Mouse (Mus musculus) intestine, embryonic 16.5 days (tissue): ENCODE results near the gene Trim71. TPM values are rescaled to one million over a fixed set of nuclear protein-coding genes. Genes with fewer than 3 reads are reported as not detected.

Source experiments
- ATAC-seq: fragments of 200-750 bp; cut with Nextera tagmentation; 2 replicates; pipeline ENCODE4 v1.8.0; 2017; ENCODE audit warnings: moderate TSS enrichment, moderate library complexity
- H3K27ac ChIP-seq: fragments of 300-500 bp; sonication (generic); 2 replicates; pipeline ENCODE4 v1.5.1; 2014; ENCODE audit warnings: mild to moderate bottlenecking, low read length
- H3K27me3 ChIP-seq: fragments of 300-500 bp; sonication (generic); replicated peaks from 2 replicates; pipeline ENCODE4 v1.6.1; 2014; ENCODE audit warnings: low read length, control low read depth, mixed read lengths; ENCODE audit not compliant: control insufficient read depth, insufficient read depth
- H3K36me3 ChIP-seq: fragments of 300-500 bp; sonication (generic); 2 replicates; pipeline ENCODE4 v1.6.1; 2014; ENCODE audit warnings: low read length, control low read depth; ENCODE audit not compliant: control insufficient read depth, insufficient read depth
- H3K4me1 ChIP-seq: fragments of 300-500 bp; sonication (generic); 2 replicates; pipeline ENCODE4 v1.6.1; 2014; ENCODE audit warnings: low read length, control low read depth, mixed read lengths; ENCODE audit not compliant: control insufficient read depth, insufficient read depth
- H3K4me2 ChIP-seq: fragments of 300-500 bp; sonication (generic); 2 replicates; pipeline ENCODE4 v1.6.1; 2014; ENCODE audit warnings: low read depth, low read length, control low read depth
- H3K4me3 ChIP-seq: fragments of 300-500 bp; sonication (generic); 2 replicates; pipeline ENCODE4 v1.5.1; 2014; ENCODE audit warnings: mild to moderate bottlenecking, low read length
- H3K9ac ChIP-seq: fragments of 300-500 bp; sonication (generic); 2 replicates; pipeline ENCODE4 v1.6.1; 2014; ENCODE audit warnings: low read depth, low read length
- H3K9me3 ChIP-seq: fragments of 300-500 bp; sonication (generic); 2 replicates; pipeline ENCODE4 v1.6.1; 2016; ENCODE audit warnings: low read length, control low read depth; ENCODE audit not compliant: control insufficient read depth
- WGBS: fragments of 180-500 bp; shearing (Covaris S2); extraction: QIAGEN DNeasy Blood & Tissue Kit; methylation state at CpG from one replicate; pipeline ENCODE4 v1.1.7; 2014; 5-methylcytosine and 5-hydroxymethylcytosine counted together
- polyA plus RNA-seq: library from polyadenylated mRNA; unstranded; fragments of >200 nt; fragmentation: Nextera tagmentation; extraction: Ambion mirVana; gene quantifications from 2 replicates; pipeline ENCODE4 v1.2.1, GENCODE M21; 2015

Gene Trim71
- polyA plus RNA-seq, 1 experiment from 2014 or later: 4.0 TPM

DNA sequence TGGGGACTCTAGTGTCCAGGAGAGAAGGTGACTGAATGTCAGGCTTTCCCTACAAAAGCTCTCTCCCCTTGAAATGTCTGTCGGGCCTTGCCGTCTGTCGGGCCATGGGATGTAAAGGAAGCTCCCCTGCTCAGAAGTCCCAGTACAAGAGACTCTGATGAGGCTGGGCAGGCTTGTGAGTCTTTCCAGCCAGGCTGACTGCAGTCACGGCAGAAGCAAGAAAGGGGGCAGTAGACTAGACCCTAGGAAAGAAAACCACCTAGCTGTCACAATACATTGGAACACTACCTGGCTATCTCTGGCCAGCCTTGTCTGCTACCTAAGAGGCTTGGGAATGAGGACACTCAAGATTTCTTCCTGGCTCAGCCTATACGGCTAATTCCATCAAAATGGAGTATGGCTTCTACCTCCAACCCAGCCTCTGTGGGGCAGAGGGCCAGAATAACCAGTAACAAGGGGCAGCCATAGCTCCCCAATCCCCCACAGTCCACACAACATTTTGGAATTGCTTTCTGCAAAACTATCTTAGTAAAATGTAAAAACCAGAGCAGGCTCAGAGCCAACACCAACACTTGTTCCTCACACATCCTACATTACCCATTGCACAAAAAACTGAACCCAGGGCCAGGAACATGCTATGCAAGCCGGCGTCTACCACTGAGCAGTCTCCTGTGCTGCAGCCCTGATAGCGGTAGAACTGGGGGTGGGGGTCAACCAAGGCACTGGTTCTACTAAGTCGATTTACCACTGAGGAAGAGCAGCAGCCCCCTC lies 29.2 kb downstream of the Trim71 start:
- Histone ChIP-seq H3K4me2 (no peak overlapping the region), H3K27me3 (no peaks in the 10 kb centered on the region), H3K4me3 (no peak overlapping the region), H3K9me3 (no peaks in the 10 kb centered on the region), H3K27ac (no peak overlapping the region), H3K36me3 (no peaks in the 10 kb centered on the region), H3K9ac (no peak overlapping the region), H3K4me1 (peaks cover 29% of the 10 kb centered on the region)
- WGBS: 84% methylated on average over 9 of the region's 9 CpGs
- no peak for ATAC-seq

DNA sequence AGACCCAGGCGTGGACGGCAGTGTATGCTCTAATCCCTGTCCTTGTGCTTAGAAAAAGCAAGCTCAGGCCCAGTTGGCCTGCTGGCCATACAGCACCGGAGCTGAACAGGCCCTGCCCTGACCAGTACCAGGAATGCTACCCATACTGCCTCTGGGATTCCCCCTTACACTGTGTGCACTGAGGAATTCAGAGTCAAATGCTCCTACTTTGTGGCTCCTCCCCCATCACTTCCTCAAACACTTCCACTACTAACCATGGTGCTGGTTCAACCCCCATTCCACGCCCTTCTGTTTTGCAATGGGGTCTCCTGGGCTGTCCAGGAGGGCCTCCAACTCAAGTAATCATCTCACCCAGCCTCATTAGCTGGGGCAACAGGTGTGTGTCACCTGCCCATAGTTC lies 30.3 kb downstream of the Trim71 start:
- Histone ChIP-seq H3K4me1 (peaks cover 26% of the 10 kb centered on the region), H3K9me3 (no peaks in the 10 kb centered on the region), H3K4me2 (no peak overlapping the region), H3K36me3 (no peaks in the 10 kb centered on the region), H3K4me3 (no peak overlapping the region), H3K27ac (no peak overlapping the region), H3K27me3 (no peaks in the 10 kb centered on the region), H3K9ac (no peak overlapping the region)
- ATAC-seq: peak; percentile 41
- 65% methylated on average over 4 of the region's 4 CpGs for WGBS

DNA sequence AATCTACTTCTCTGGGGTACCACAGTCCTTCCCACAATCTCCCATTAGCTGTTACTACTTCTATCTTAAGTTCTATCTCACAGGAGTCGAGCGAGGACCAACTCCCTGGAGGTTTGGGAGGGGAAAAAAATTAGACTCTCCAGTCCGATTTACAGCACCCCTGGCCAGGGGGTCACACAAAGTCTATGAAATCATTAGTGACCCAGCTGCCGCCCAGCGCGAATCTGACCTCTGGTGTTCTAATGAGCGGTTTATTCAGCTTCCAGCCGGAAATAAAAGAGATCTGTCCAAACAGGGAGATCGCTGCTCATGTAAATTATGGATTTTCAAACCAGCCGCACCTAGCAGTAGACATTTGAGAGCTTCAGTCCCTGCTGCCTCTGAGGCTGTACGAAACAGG lies 32.9 kb downstream of the Trim71 start:
- WGBS: 34% methylated on average over 11 of the region's 11 CpGs
- no peak overlapping the region for H3K27ac ChIP-seq

DNA sequence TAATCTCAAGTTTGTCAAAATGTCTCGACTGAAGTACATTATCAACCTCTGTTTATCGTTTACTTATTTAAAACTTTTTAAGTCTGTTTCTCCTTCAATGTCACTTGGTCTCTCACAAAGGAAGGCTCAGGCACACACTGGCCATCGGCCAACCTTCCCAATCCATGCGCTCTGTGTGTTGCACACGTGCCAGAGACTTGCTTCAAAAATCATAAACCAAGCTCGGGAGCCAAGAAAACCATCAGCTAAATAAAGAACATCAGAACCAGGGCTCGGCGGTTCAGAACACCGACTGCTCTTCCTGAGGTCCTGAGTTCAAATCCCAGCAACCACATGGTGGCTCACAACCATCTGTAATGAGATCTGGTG lies 35.5 kb downstream of the Trim71 start:
- no peak overlapping the region for H3K4me3 ChIP-seq
- no peaks in the 10 kb centered on the region for H3K9me3 ChIP-seq
- no peaks in the 10 kb centered on the region for H3K27me3 ChIP-seq
- 51% methylated on average over 9 of the region's 9 CpGs for WGBS
- ATAC-seq: no peak
- H3K4me2 ChIP-seq: no peak overlapping the region
- 0 out of 2 replicates have a peak, but pooled peaks cover 2% of the 10 kb centered on the region for H3K36me3 ChIP-seq
- no peak overlapping the region for H3K9ac ChIP-seq
- H3K27ac ChIP-seq: no peak overlapping the region
- H3K4me1 ChIP-seq: peaks cover 31% of the 10 kb centered on the region

More for the DNA sequence above, 32.9 kb downstream of the Trim71 start:
- Histone ChIP-seq H3K4me2 (no peak overlapping the region), H3K4me3 (no peak overlapping the region), H3K36me3 (no peaks in the 10 kb centered on the region), H3K27me3 (no peaks in the 10 kb centered on the region), H3K9ac (no peak overlapping the region), H3K9me3 (no peaks in the 10 kb centered on the region), H3K4me1 (peaks cover 28% of the 10 kb centered on the region)
- ATAC-seq: no peak

DNA sequence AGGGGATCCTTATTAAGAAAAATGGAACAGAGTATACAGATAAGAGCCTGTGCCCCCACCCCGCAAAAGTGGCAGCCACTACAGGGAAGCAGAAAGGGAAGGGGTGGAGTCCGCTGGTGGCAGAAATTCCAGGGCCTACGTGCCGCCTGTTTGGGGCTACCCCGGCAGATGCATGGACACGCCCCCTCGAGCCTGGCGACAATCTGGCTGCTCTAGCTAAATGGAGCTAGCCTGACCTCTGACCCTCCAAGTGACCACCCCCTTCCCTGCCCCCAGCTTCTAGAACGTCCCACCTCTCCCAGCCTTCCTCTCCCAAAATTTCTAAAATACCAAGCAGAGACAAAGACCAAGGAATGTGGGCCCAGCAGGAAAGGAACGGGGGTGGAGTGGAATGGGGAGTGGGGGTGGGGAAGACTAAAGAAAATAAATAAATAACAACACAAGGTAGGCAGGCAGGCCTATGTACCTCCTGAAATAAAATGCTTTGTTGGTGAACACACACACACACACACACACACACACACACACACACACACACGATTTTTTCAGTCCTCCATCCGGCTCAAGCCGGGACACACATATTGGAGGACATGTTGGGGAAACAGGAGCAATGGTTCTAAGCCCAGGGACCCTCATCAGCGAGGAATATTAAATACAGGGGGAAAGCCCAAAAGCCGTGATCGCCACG lies 36.0 kb downstream of the Trim71 start:
- H3K4me2 ChIP-seq: peak overlapping the region; percentile 21; the same call in 1 of the 2 replicates
- H3K27me3 ChIP-seq: no peaks in the 10 kb centered on the region
- 24% methylated on average over 17 of the region's 17 CpGs for WGBS
- no peaks in the 10 kb centered on the region for H3K9me3 ChIP-seq
- H3K36me3 ChIP-seq: 0 out of 2 replicates have a peak, but pooled peaks cover 2% of the 10 kb centered on the region
- H3K4me3 ChIP-seq: no peak overlapping the region
- H3K4me1 ChIP-seq: peaks cover 31% of the 10 kb centered on the region
- no peak overlapping the region for H3K9ac ChIP-seq
- no peak overlapping the region for H3K27ac ChIP-seq
- peak; percentile 32; the same call in 1 of the 2 replicates for ATAC-seq

DNA sequence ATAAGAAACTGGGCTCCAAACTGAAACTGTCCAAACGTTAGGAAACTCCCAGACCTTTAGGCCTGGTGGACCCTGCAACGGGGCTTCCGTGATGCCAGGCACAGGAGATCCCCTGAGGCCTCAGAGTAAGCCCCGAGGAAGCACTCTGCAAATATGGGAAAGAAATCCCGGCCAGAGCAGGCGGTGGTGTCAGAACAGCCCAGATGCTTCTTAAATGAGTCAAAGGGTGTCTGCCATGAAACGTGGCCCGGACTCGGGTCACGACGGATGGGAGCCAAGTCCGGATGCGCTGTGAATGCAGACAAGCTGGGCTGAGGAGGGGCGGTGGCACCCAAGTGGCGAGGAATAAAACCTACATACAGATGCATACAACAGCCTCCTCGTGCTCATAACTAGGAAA lies 37.1 kb downstream of the Trim71 start:
- ATAC-seq: peak; percentile 58
- peaks cover 34% of the 10 kb centered on the region for H3K4me1 ChIP-seq
- 0 out of 2 replicates have a peak, but pooled peaks cover 2% of the 10 kb centered on the region for H3K36me3 ChIP-seq
- WGBS: 6% methylated on average over 16 of the region's 16 CpGs
- no peaks in the 10 kb centered on the region for H3K27me3 ChIP-seq
- peak overlapping the region; percentile 71 for H3K27ac ChIP-seq
- H3K9ac ChIP-seq: peak overlapping the region; percentile 41
- no peaks in the 10 kb centered on the region for H3K9me3 ChIP-seq
- H3K4me3 ChIP-seq: peak overlapping the region; percentile 27
- H3K4me2 ChIP-seq: peak overlapping the region; percentile 53

DNA sequence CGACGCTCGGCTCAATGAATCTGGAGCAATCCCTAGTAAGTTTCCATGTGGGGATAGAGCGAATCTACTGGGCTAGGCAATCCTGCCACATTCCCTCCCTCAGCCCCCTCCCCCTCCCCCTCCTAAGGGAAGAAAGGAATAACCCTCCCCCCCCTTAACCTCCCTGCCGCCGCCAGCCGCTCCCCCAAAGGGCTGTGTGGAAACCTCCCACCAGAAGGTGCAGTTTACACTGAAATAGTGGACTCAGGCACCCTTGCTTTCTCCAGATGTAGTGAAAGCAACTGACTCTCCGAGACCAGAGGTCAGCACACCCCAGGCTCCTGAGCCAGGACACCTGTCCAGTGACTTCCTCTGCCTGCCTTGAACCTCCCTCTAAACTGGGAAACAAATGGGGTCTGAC lies 37.6 kb downstream of the Trim71 start:
- Histone ChIP-seq H3K27ac (peak overlapping the region; percentile 71), H3K4me1 (peaks cover 34% of the 10 kb centered on the region), H3K9me3 (no peaks in the 10 kb centered on the region), H3K36me3 (0 out of 2 replicates have a peak, but pooled peaks cover 2% of the 10 kb centered on the region), H3K4me2 (peak overlapping the region; percentile 53), H3K4me3 (peak overlapping the region; percentile 27), H3K27me3 (no peaks in the 10 kb centered on the region), H3K9ac (peak overlapping the region; percentile 41)
- ATAC-seq: peak; percentile 25
- 20% methylated on average over 8 of the region's 8 CpGs for WGBS

DNA sequence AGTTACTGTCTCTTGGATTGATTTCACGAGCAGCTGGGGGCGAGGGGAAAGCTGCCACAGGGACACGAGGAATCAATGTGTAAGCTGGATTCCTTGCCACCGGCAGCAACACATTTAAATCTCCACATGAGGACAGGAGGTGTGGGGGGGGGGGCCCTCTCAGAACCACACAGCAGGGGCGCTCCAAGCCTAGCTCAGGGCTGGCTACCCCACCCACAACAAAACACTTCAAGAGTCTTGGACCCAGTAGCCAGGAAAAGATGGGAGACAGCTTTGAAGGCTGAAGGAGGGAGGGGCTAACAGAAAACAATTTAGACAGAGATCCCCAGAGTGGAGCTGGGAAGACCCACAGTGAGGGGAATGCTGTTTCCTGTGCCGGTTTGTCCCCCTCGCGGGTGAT lies 38.3 kb downstream of the Trim71 start:
- no peak overlapping the region for H3K27ac ChIP-seq

DNA sequence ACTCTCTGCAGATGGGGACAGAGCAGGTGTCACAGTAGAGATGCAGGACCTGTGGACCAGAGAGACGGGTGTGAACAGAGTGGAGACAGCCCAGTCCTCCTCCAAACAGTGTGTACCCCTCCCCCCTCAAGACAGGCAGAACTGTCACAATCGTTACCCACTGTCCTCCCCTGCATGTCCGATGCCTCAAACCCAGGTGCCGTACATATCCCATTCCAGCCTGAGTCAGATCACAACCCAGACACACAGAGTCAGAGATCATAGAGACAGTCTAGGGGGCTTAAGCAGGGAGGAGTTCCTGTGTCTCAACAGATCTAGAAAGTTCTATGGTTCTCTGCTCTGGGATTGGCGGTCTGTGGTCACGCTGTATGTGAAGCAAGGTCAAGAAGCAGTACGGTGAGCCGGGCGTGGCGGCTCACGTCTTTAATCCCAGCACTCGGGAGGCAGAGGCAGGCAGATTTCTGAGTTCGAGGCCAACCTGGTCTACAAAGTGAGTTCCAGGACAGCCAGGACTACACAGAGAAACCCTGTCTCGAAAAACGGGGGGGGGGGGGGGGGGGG lies 39.0 kb downstream of the Trim71 start:
- ATAC-seq: no peak
- Histone ChIP-seq H3K4me1 (peaks cover 29% of the 10 kb centered on the region), H3K4me3 (no peak overlapping the region), H3K27me3 (no peaks in the 10 kb centered on the region), H3K27ac (no peak overlapping the region), H3K9me3 (no peaks in the 10 kb centered on the region), H3K9ac (no peak overlapping the region), H3K4me2 (no peak overlapping the region), H3K36me3 (0 out of 2 replicates have a peak, but pooled peaks cover 2% of the 10 kb centered on the region)
- WGBS: 92% methylated on average over 13 of the region's 15 CpGs

More for the DNA sequence above, 38.3 kb downstream of the Trim71 start:
- WGBS: 20% methylated on average over 8 of the region's 8 CpGs
- Histone ChIP-seq H3K27me3 (no peaks in the 10 kb centered on the region), H3K36me3 (0 out of 2 replicates have a peak, but pooled peaks cover 2% of the 10 kb centered on the region), H3K4me2 (no peak overlapping the region), H3K9ac (no peak overlapping the region), H3K9me3 (no peaks in the 10 kb centered on the region), H3K4me3 (no peak overlapping the region), H3K4me1 (peaks cover 34% of the 10 kb centered on the region)
- ATAC-seq: no peak
